Mouse (Mus musculus) liver, embryonic 12.5 days (tissue): ENCODE data around the gene Prkaa2. TPM values are rescaled to one million over a fixed set of nuclear protein-coding genes. Genes with fewer than 3 reads are reported as not detected.
A peak's percentile ranks its signal among the peaks of the same experiment; 100 is the strongest.

ENCODE experiments used
- ATAC-seq: fragments of 200-750 bp; cut with Nextera tagmentation; 2 replicates; pipeline ENCODE4 v1.8.0; 2017; ENCODE audit warnings: moderate number of reproducible peaks, mild to moderate bottlenecking, moderate library complexity
- H3K27ac ChIP-seq: fragments of 300-500 bp; sonication (generic); 2 replicates; pipeline ENCODE4 v1.5.1; 2016; ENCODE audit warnings: mild to moderate bottlenecking
- H3K27me3 ChIP-seq: fragments of 300-500 bp; sonication (generic); replicated peaks from 2 replicates; pipeline ENCODE4 v1.6.1; 2016; ENCODE audit warnings: mild to moderate bottlenecking, moderate library complexity
- H3K36me3 ChIP-seq: fragments of 300-500 bp; sonication (generic); 2 replicates; pipeline ENCODE4 v1.6.1; 2016; ENCODE audit warnings: mild to moderate bottlenecking, moderate library complexity
- H3K4me1 ChIP-seq: fragments of 300-500 bp; sonication (generic); 2 replicates; pipeline ENCODE4 v1.6.1; 2016
- H3K4me2 ChIP-seq: fragments of 300-500 bp; sonication (generic); 2 replicates; pipeline ENCODE4 v1.6.1; 2016; ENCODE audit warnings: mild to moderate bottlenecking, moderate library complexity
- H3K4me3 ChIP-seq: fragments of 300-500 bp; sonication (generic); 2 replicates; pipeline ENCODE4 v1.5.1; 2016; ENCODE audit warnings: mild to moderate bottlenecking, moderate library complexity
- H3K9ac ChIP-seq: fragments of 300-500 bp; sonication (generic); 2 replicates; pipeline ENCODE4 v1.6.1; 2016; ENCODE audit warnings: mild to moderate bottlenecking, moderate library complexity
- H3K9me3 ChIP-seq: fragments of 300-500 bp; sonication (generic); replicated peaks from 2 replicates; pipeline ENCODE4 v1.6.1; 2016; ENCODE audit warnings: mild to moderate bottlenecking, moderate library complexity
- WGBS: fragments of 180-500 bp; shearing (Covaris S2); methylation state at CpG from one replicate; pipeline ENCODE4 v1.1.7; 2016; ENCODE audit not compliant: insufficient replicate concordance; 5-methylcytosine and 5-hydroxymethylcytosine counted together
- polyA plus RNA-seq: library from polyadenylated mRNA; unstranded; fragments of >200 nt; fragmentation: Nextera tagmentation; extraction: Ambion mirVana; gene quantifications from 2 replicates; pipeline ENCODE4 v1.2.1, GENCODE M21; 2016

Gene Prkaa2
- polyA plus RNA-seq, 1 experiment from 2014 or later, result 0.48 TPM

DNA sequence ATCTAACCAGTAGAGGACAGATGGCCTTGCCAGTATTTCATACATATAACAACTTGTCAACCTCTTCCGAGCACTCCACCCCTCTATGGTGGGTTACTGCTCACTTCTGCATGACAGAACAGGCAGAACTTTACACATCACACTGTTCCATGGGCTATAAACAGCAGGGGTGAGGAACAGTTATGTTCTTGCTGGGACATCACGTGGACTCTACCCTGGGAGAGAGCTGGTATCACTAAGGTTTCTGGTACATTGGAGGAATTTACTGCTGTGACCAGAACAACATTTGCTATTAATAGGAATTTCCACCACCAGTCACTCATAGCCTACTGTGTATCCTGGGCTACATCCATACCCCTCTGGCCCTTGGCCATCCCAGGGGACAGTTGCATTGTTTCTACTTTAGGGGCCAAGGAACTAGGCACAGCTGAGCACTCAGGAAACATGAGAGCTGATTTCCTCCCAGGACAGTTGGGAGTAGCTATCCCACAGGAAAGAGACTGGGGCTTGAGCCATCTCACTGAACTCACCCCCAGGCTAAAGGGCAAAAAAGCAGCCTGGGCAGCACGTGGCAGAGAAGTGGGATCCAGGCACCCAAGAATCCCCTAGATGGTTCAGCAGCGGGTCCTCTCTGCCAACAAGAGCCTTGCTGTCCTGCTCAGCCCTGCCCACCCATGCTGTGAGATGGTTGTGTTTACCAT is 23.8 kb upstream of the Prkaa2 start:
- Histone ChIP-seq H3K9ac (no peak overlapping the region), H3K4me1 (no peaks in the 10 kb centered on the region), H3K27ac (no peak overlapping the region), H3K36me3 (no peaks in the 10 kb centered on the region), H3K4me2 (no peak overlapping the region), H3K9me3 (no peaks in the 10 kb centered on the region), H3K4me3 (no peak overlapping the region), H3K27me3 (no peaks in the 10 kb centered on the region)
- ATAC-seq, result no peak
- 48% methylated on average over 4 of the region's 4 CpGs for WGBS

GRCm38 (mm10) chr4:105131756-105132314 is 22.1 kb upstream of the Prkaa2 start:
- no peaks in the 10 kb centered on the region for H3K27me3 ChIP-seq
- no peaks in the 10 kb centered on the region for H3K4me1 ChIP-seq
- no peak for ATAC-seq
- no peak overlapping the region for H3K4me3 ChIP-seq
- H3K9me3 ChIP-seq, result no peaks in the 10 kb centered on the region
- H3K4me2 ChIP-seq, result no peak overlapping the region
- no peak overlapping the region for H3K27ac ChIP-seq
- no peaks in the 10 kb centered on the region for H3K36me3 ChIP-seq
- no peak overlapping the region for H3K9ac ChIP-seq
- 58% methylated on average over 9 of the region's 9 CpGs for WGBS

DNA sequence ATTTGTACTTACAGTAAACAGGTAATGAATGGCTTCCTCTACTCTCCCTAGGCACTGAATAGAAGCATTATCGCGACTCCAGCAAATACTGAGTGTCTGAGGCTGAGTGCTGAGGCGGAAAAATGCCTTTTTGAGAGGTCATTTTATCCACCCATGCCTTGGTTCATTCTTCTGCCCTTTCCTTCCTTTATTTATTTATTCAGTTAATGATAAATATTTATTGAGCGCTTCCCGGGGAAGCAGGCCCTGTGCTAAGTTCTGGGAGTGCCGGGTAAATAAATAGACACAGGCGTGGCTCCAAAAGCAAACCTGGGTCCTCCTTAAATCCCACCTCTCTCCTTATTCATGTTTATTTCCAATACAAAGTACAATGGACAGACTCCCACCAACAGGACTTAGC is 19.5 kb upstream of the Prkaa2 start:
- Histone ChIP-seq H3K4me1 (no peaks in the 10 kb centered on the region), H3K4me3 (no peak overlapping the region), H3K36me3 (no peaks in the 10 kb centered on the region), H3K27me3 (no peaks in the 10 kb centered on the region), H3K9me3 (no peaks in the 10 kb centered on the region), H3K4me2 (no peak overlapping the region), H3K27ac (no peak overlapping the region), H3K9ac (no peak overlapping the region)
- ATAC-seq, result no peak
- WGBS, result 70% methylated on average over 7 of the region's 7 CpGs

- H3K36me3 ChIP-seq, result no peaks in the 10 kb centered on the region
- no peak overlapping the region for H3K4me3 ChIP-seq
- no peak overlapping the region for H3K9ac ChIP-seq
- WGBS, result 26% methylated on average over 8 of the region's 8 CpGs
- no peak for ATAC-seq
- H3K27me3 ChIP-seq, result no peaks in the 10 kb centered on the region
- H3K4me2 ChIP-seq, result no peak overlapping the region
- H3K9me3 ChIP-seq, result no peaks in the 10 kb centered on the region
- H3K27ac ChIP-seq, result no peak overlapping the region
- no peaks in the 10 kb centered on the region for H3K4me1 ChIP-seq
Observed at GRCm38 (mm10) chr4:105122429-105122828, 12.7 kb upstream of the Prkaa2 start.

DNA sequence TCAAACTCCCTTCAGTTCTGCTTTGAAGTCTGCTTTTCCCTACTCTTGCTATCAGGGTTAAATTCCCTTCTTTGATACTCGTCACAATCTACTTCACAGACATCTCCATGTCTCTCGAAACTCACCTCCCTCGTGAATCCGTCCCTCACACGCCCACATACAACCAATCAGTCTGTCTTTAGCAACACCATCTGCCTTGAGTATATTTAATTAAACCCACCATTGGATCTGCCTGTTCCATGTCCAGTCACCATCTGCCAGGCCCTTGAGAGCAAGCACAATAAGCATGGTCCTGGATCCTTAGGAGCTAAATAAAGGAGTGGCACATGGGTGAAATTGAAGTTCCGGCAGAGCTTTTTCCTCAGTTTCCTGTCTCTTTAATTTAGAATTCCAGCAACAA is 11.4 kb upstream of the Prkaa2 start:
- Histone ChIP-seq H3K27me3 (no peaks in the 10 kb centered on the region), H3K4me1 (no peaks in the 10 kb centered on the region), H3K27ac (no peak overlapping the region), H3K9ac (no peak overlapping the region), H3K4me3 (no peak overlapping the region), H3K36me3 (no peaks in the 10 kb centered on the region), H3K9me3 (no peaks in the 10 kb centered on the region), H3K4me2 (no peak overlapping the region)
- no peak for ATAC-seq
- WGBS, result 70% methylated on average over 6 of the region's 6 CpGs

GRCm38 (mm10) chr4:105113468-105113867 is 3.8 kb upstream of the Prkaa2 start:
- H3K27ac ChIP-seq, result no peak overlapping the region
- no peaks in the 10 kb centered on the region for H3K9me3 ChIP-seq
- no peaks in the 10 kb centered on the region for H3K4me1 ChIP-seq
- no peak overlapping the region for H3K4me2 ChIP-seq
- H3K36me3 ChIP-seq, result no peaks in the 10 kb centered on the region
- 69% methylated on average over 3 of the region's 3 CpGs for WGBS
- H3K9ac ChIP-seq, result no peak overlapping the region
- peaks cover 33% of the 10 kb centered on the region for H3K27me3 ChIP-seq
- ATAC-seq, result no peak
- H3K4me3 ChIP-seq, result no peak overlapping the region

DNA sequence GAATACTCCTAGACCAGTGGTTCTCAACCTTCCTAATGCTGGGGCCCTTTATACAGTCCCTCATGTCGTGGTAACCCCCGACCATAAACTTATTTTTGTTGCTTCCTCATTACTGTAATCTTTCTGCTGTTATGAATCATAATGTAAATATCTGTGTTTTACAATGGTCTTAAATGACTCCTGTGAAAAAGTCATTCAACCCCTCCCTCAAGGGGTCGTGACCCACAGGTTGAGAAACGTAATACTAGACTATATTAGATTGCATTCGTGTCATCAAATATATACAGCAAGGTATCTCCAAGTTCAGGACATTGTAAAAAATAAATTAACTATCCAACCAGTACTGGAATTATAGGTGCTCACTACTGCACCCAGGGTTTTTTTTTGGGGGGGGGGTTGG is 3.4 kb upstream of the Prkaa2 start:
- H3K4me2 ChIP-seq, result no peak overlapping the region
- WGBS, result 61% methylated on average over 5 of the region's 5 CpGs
- H3K4me1 ChIP-seq, result no peaks in the 10 kb centered on the region
- no peak overlapping the region for H3K27ac ChIP-seq
- no peak overlapping the region for H3K9ac ChIP-seq
- H3K9me3 ChIP-seq, result no peaks in the 10 kb centered on the region
- peaks cover 37% of the 10 kb centered on the region for H3K27me3 ChIP-seq
- H3K4me3 ChIP-seq, result no peak overlapping the region
- ATAC-seq, result no peak
- no peaks in the 10 kb centered on the region for H3K36me3 ChIP-seq

DNA sequence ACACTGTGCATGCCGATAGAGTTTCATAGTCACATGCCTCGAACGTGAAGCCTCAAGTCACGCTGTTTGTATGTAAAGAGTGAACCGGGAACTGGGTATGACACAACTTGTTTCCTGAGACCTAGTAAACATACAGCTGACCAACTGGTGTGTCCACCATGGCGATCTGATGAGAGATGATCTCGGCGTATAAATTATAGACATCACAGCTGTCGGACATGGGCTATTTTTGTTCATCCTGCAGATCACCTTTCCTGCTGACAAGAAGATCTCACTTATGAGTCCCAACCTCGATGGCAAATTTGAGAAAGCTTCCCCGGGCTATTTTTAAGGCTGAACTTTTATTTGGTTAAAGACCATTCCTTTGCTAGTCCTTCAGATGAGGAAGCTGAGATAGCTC is 2.1 kb upstream of the Prkaa2 start:
- H3K9ac ChIP-seq, result no peak overlapping the region
- no peak overlapping the region for H3K27ac ChIP-seq
- H3K27me3 ChIP-seq, result peaks cover 47% of the 10 kb centered on the region
- no peaks in the 10 kb centered on the region for H3K4me1 ChIP-seq
- no peaks in the 10 kb centered on the region for H3K9me3 ChIP-seq
- no peak overlapping the region for H3K4me2 ChIP-seq
- ATAC-seq, result no peak
- WGBS, result 70% methylated on average over 11 of the region's 11 CpGs
- H3K36me3 ChIP-seq, result no peaks in the 10 kb centered on the region
- no peak overlapping the region for H3K4me3 ChIP-seq

DNA sequence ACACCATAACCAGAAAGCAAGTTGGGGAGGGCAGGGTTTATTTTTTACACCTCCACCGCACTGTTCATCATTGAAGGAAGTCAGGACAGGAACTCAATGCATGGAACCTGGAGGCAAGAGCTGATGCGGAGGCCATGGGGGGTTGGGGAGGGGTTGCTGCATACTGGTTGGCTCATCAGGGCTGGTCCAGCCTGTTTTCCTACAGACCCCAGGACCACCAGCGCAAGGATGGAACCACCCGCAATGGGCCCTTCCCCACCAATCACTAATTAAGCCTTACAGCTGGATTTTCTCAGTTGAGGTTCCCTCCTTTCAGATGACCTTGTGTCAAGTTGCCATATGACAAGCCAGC is 970 bp upstream of the Prkaa2 start:
- peaks cover 53% of the 10 kb centered on the region for H3K27me3 ChIP-seq
- WGBS, result 55% methylated on average over 4 of the region's 4 CpGs
- H3K27ac ChIP-seq, result no peak overlapping the region
- no peaks in the 10 kb centered on the region for H3K4me1 ChIP-seq
- H3K4me3 ChIP-seq, result no peak overlapping the region
- no peaks in the 10 kb centered on the region for H3K36me3 ChIP-seq
- H3K9me3 ChIP-seq, result no peaks in the 10 kb centered on the region
- H3K4me2 ChIP-seq, result peak overlapping the region; percentile 76; the same call in 1 of the 2 replicates
- ATAC-seq, result no peak
- H3K9ac ChIP-seq, result no peak overlapping the region

GRCm38 (mm10) chr4:105109990-105110683 is 447 bp upstream of the Prkaa2 start:
- Histone ChIP-seq H3K9ac (peak overlapping the region; percentile 22; the same call in 1 of the 2 replicates), H3K4me2 (peak overlapping the region; percentile 76), H3K9me3 (no peaks in the 10 kb centered on the region), H3K27me3 (peaks cover 53% of the 10 kb centered on the region), H3K27ac (no peak overlapping the region), H3K36me3 (no peaks in the 10 kb centered on the region), H3K4me3 (peak overlapping the region; percentile 58), H3K4me1 (no peaks in the 10 kb centered on the region)
- 4% methylated on average over 24 of the region's 24 CpGs for WGBS
- ATAC-seq, result peak; percentile 35

- no peaks in the 10 kb centered on the region for H3K36me3 ChIP-seq
- no peak for ATAC-seq
- WGBS, result 25% methylated on average over 5 of the region's 5 CpGs
- H3K27ac ChIP-seq, result no peak overlapping the region
- H3K4me1 ChIP-seq, result no peaks in the 10 kb centered on the region
- no peaks in the 10 kb centered on the region for H3K9me3 ChIP-seq
- peaks cover 53% of the 10 kb centered on the region for H3K27me3 ChIP-seq
- peak overlapping the region; percentile 58 for H3K4me3 ChIP-seq
- peak overlapping the region; percentile 76 for H3K4me2 ChIP-seq
- no peak overlapping the region for H3K9ac ChIP-seq
Observed at GRCm38 (mm10) chr4:105108641-105109198, 970 bp downstream of the Prkaa2 start.

DNA sequence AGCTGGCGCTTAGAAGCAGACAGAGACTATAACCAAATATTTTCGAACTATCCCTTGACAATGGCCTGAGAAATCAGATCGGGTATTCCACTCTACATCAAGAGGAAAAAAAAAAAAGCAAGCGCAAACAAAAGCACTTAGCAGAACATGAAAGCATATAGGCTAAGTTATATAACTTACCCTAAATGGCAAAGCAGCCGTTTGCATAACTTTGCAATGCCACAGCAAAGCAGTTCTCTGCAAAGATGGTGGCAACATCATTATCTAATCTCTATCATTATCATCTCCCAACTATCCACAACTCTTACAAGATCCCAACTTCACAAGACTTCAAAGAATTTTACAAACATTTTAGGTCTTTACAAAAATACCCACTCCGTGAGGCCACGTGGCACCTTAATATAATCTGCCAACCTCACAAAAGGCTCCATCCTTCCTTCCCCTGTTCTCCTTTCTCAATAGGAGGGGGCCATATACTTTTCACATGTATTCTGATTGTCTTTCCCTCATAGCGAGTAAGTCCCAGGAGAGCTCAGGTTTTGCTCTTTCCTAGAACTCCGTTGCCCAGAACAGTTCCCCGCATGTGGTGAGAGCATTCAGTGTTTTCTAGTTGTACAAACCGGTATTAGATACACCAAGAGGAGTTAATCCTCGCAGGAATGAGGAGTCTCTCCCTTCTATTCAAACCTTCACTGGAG is 1.6 kb downstream of the Prkaa2 start:
- ATAC-seq, result no peak
- Histone ChIP-seq H3K27ac (no peak overlapping the region), H3K9ac (no peak overlapping the region), H3K9me3 (no peaks in the 10 kb centered on the region), H3K4me3 (no peak overlapping the region), H3K36me3 (no peaks in the 10 kb centered on the region), H3K27me3 (peaks cover 53% of the 10 kb centered on the region), H3K4me1 (no peaks in the 10 kb centered on the region), H3K4me2 (no peak overlapping the region)
- 60% methylated on average over 12 of the region's 12 CpGs for WGBS
